Mouse (Mus musculus) hindbrain, embryonic 10.5 days (tissue): ENCODE measurements around the gene Olfr718-ps1. TPM values are rescaled to one million over a fixed set of nuclear protein-coding genes. Genes with fewer than 3 reads are reported as not detected.

ENCODE experiments used
- polyA plus RNA-seq: library from polyadenylated mRNA; unstranded; fragments of >200 nt; fragmentation: Nextera tagmentation; extraction: Ambion mirVana; gene quantifications from 2 replicates; pipeline ENCODE4 v1.2.1, GENCODE M21; 2016

Olfr718-ps1 gene
- polyA plus RNA-seq, 1 experiment from 2014 or later = 0.08 TPM

Other genes starting within 250 kb of the Olfr718-ps1 start
- gene Actb, start 240.8 kb downstream of the Olfr718-ps1 start, polyA plus RNA-seq = 14,349 and 15,462 TPM in 2 replicates
- gene Fscn1, start 187.2 kb downstream of the Olfr718-ps1 start, polyA plus RNA-seq = 757 and 846 TPM in 2 replicates
- 44.2 and 44.3 TPM in 2 replicates for gene Rnf216, start 34.6 kb downstream of the Olfr718-ps1 start, polyA plus RNA-seq
- 13.3 and 13.7 TPM in 2 replicates for gene Rbak, start 33.2 kb upstream of the Olfr718-ps1 start, polyA plus RNA-seq
- 0.07 TPM in 1 of 2 replicates, not detected in the other for gene Spdye4b, start 33.4 kb upstream of the Olfr718-ps1 start, polyA plus RNA-seq
- gene Spdye4a, start 79.3 kb upstream of the Olfr718-ps1 start, polyA plus RNA-seq = not detected in 2 replicates
- 19.9 and 22.0 TPM in 2 replicates for gene Zfp12, start 87.6 kb upstream of the Olfr718-ps1 start, polyA plus RNA-seq
- gene Zfp316, start 122.4 kb upstream of the Olfr718-ps1 start, polyA plus RNA-seq = 3.9 and 6.6 TPM in 2 replicates
- gene Zfp853, start 146.0 kb upstream of the Olfr718-ps1 start, polyA plus RNA-seq = not detected in 2 replicates
- 64.3 and 65.3 TPM in 2 replicates for gene E130309D02Rik, start 167.8 kb upstream of the Olfr718-ps1 start, polyA plus RNA-seq
- 75.7 and 85.7 TPM in 2 replicates for gene Zdhhc4, start 181.7 kb upstream of the Olfr718-ps1 start, polyA plus RNA-seq
- 0.07 and 0.18 TPM in 2 replicates for gene Grid2ip, start 209.8 kb upstream of the Olfr718-ps1 start, polyA plus RNA-seq